Mouse (Mus musculus) right cerebral cortex, adult 2 months (tissue): ENCODE data around the gene Pmis2.
A peak's percentile ranks its signal among the peaks of the same experiment; 100 is the strongest.

Experiments used
- DNase-seq, 2 experiments: peaks; one replicate each; pipeline ENCODE4 v3.0.0; 2021 to 2022; ENCODE audit warnings: low spot score in 2 of 2

The Pmis2 gene

DNA sequence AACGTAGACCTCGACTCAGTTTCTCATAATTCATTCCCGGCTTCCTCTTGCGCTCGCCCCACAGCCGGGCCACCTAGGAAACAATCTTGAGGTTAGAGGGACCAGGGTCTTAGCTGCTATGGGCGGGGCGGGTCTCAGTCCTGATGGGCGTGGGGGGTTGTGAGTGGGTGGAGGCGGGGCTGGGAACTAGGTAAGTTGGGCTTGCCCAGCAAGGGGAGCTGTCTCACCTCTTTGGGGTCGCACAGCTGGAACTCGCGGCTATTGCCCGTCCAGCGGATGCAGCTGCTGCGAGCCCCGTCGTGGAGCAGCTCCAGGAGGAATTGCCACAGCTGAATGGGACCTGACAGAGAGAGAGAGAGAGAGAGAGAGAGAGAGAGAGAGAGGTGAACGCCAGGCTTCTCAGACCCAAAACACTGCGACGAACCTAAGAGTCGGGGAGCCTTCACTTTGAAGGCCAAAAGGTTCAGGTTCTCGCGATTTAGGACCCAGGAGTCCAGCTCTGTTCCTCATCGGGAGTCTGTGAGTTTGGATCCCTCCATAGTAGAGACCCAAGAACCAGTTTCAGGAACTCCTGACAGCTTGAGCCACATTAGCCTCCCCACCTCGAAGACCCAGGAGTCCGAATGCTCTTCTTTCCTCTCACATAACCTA, 37.5 kb downstream of the Pmis2 start:
- DNase-seq = no peak

DNA sequence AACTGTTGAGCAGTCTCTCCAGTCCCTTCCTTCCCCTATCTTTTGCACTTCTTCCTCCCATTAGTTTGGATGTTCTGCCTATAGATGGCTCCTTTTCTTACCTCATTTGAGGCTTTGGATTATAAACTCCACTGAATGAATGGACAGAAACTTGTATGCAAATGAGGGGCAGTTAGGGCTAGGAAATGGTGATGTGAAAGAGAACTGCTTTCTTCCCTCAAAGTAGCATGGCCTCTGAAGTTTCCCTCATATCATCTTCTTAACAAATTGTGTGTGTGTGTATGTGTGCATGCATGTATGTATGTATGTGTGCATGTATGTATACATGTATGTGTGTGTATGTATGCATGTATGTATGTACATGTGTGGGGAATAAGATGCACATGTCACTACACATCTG, 42.4 kb downstream of the Pmis2 start:
- no peak for DNase-seq

DNA sequence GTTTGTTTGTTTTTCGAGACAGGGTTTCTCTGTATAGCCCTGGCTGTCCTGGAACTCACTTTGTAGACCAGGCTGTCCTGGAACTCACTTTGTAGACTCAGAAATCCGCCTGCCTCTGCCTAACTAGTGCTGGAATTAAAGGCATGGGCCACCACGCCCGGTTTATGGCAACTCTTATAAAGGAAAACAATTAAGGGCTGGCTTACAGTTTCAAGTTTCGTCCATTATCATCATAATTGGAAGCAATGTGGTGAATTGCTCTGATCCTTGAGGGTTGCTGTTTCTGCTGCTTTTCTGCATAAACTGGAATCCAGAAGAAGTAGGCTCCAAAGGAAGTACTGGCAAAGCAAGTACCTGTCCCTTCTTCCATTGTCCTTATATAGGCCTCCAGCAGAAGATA, 44.8 kb downstream of the Pmis2 start:
- DNase-seq = no peak

DNA sequence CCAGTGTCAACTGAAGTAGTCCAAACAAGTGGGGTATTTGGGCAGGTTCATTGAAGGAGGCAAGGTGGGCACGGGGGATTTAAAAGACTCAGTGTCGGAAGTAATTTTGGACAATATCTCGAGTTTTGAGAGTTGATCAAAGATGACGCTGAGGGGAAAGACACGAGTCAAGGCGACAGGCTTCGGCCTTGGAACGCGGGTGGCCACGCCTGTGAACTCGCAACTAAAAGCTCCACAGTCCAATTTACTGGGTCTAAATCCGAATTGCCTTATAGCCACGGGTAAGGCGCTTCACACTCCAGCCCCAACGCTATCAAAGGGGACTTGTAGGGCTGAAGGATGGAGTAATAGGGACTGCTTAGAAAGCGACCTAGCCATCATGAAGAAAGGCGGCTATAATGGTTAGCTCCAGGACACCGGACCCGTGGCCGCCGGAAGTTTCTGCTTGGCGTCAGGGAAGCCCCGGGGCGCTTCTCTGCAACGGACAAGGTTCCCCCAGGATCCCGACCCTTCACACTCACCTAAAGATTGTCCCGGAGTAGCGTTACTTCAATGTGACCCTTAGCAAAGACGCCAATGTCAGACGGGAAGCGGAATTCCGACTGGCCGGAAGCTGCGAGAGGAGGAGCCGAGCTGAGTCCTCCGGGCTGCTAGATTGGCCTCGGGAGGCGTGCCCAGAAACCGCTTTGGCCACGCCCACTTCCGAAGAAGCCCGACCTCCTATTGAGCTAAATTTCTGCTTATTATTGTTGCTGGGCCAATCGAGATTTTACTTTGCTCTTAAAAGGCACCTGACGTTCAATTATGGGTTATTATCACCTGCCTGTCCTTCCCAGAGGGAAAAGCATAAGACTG, 45.6 kb downstream of the Pmis2 start, which contains the start of gene Cox6b1:
Gene Cox6b1 (minus strand): TSS at position 622 of the 855 bp plus-strand sequence.
- DNase-seq = peak; percentile 82
